Mouse (Mus musculus) CH12.LX (cell line): ENCODE measurements around the gene Cmss1.

Source experiments
- CTCF ChIP-seq, 2 experiments: IDR thresholded peaks in 1 of 2; conservative IDR thresholded peaks in 1 of 2; 2 replicates each; pipeline ENCODE4 v1.5.1; 2011 to 2012; ENCODE audit warnings: low read depth in 2 of 2, low read length in 2 of 2, improper control_type of control experiment in 1 of 2, inconsistent platforms in 1 of 2, mild to moderate bottlenecking in 1 of 2, moderate library complexity in 1 of 2
- E2F4 ChIP-seq: IDR thresholded peaks from 2 replicates; pipeline ENCODE4 v1.6.1; 2011; ENCODE audit warnings: low read depth, low read length, improper control_type of control experiment; ENCODE audit not compliant: insufficient replicate concordance
- EP300 ChIP-seq: IDR thresholded peaks from 2 replicates; pipeline ENCODE4 v1.6.1; 2011; ENCODE audit warnings: low read length, improper control_type of control experiment
- HCFC1 ChIP-seq: IDR thresholded peaks from 2 replicates; pipeline ENCODE4 v1.6.1; 2012; ENCODE audit warnings: low read depth, mild to moderate bottlenecking, inconsistent platforms, low read length, improper control_type of control experiment
- TCF12 ChIP-seq: IDR thresholded peaks from 2 replicates; pipeline ENCODE4 v1.6.1; 2014; ENCODE audit warnings: low read depth, mild to moderate bottlenecking, inconsistent platforms, low read length, improper control_type of control experiment

GRCm38 (mm10) chr16:57445096-57446094 lies 161.3 kb downstream of the Cmss1 start:
- TF ChIP-seq E2F4 (no peak), CTCF (conservative IDR thresholded peaks at IDR 0.05 in 1 of 2, IDR thresholded peaks at IDR 0.05 in 1 of 2; ENCODE audit: low read depth in 2 of 2, low read length in 2 of 2) (no peak), EP300 (peak; percentile 88), TCF12 (no peak), HCFC1 (no peak)
